Mouse (Mus musculus) kidney, embryonic 14.5 days (tissue): ENCODE measurements at regions not wholly inside any gene's neighbourhood (a gene's known extent, or its start where the extent isn't known, plus 50 kb on each side); places are given as distances from the start of the nearest gene placed in this dataset.

Experiments used
- ATAC-seq: fragments of 200-750 bp; cut with Nextera tagmentation; 2 replicates; pipeline ENCODE4 v1.8.0; 2017; ENCODE audit warnings: moderate number of reproducible peaks, mild to moderate bottlenecking, moderate TSS enrichment, moderate library complexity; ENCODE audit not compliant: low FRiP score, low TSS enrichment
- H3K27ac ChIP-seq: fragments of 300-500 bp; sonication (generic); 2 replicates; pipeline ENCODE4 v1.5.1; 2014; ENCODE audit warnings: low read depth, mild to moderate bottlenecking, low read length, moderate library complexity, mixed read lengths
- H3K27me3 ChIP-seq: fragments of 300-500 bp; sonication (generic); 2 replicates; pipeline ENCODE4 v1.6.1; 2014; ENCODE audit warnings: mild to moderate bottlenecking, low read length; ENCODE audit not compliant: control insufficient read depth, insufficient read depth
- H3K36me3 ChIP-seq: fragments of 300-500 bp; sonication (generic); 2 replicates; pipeline ENCODE4 v1.6.1; 2014; ENCODE audit warnings: low read length, mixed read lengths; ENCODE audit not compliant: control insufficient read depth, insufficient read depth
- H3K4me1 ChIP-seq: fragments of 300-500 bp; sonication (generic); 2 replicates; pipeline ENCODE4 v1.6.1; 2014; ENCODE audit warnings: low read length, mixed read lengths; ENCODE audit not compliant: control insufficient read depth, insufficient read depth
- H3K4me2 ChIP-seq: fragments of 300-500 bp; sonication (generic); replicated peaks from 2 replicates; pipeline ENCODE4 v1.6.1; 2014; ENCODE audit warnings: low read depth, mild to moderate bottlenecking, low read length
- H3K4me3 ChIP-seq: fragments of 300-500 bp; sonication (generic); 2 replicates; pipeline ENCODE4 v1.5.1; 2014; ENCODE audit warnings: mild to moderate bottlenecking, low read length
- H3K9ac ChIP-seq: fragments of 300-500 bp; sonication (generic); 2 replicates; pipeline ENCODE4 v1.6.1; 2014; ENCODE audit warnings: low read depth, mild to moderate bottlenecking, low read length, moderate library complexity
- H3K9me3 ChIP-seq: fragments of 300-500 bp; sonication (generic); 2 replicates; pipeline ENCODE4 v1.6.1; 2016; ENCODE audit warnings: low read length; ENCODE audit not compliant: control insufficient read depth
- WGBS: fragments of 180-500 bp; shearing (Covaris S2); extraction: QIAGEN DNeasy Blood & Tissue Kit; methylation state at CpG from one replicate; pipeline ENCODE4 v1.1.7; 2014; 5-methylcytosine and 5-hydroxymethylcytosine counted together

DNA sequence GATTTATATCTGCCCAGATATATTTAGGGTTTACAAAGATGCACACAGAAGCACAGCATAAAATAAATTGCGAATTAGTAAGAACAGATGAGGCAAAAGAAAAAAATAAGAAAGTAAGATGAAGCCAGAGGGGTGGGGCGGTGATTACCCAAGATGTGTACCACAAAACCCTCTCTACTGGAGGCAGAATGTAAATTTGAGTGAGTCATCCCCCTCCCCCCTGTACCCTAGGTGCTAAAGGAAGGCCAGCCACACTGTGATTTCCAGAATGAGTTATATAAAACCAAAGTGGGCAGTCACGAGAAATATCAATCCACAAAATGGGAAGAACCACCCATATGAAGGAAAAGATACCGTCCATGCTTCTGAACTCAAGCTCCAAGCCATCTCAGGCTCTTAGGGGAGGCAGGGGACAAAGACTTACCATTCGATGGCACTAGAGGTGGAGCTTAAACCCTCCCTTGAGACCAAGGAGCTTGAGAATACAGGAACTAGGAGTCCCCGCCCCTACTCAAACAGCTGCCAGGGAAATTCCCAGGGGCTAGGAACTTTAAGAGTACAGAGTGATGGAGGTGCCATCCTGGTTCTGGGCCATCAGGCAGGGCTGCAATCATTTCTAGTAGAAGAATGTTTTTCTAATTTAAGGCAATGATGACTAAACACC lies 383.8 kb downstream of the Bcor start:
- ATAC-seq = no peak

DNA sequence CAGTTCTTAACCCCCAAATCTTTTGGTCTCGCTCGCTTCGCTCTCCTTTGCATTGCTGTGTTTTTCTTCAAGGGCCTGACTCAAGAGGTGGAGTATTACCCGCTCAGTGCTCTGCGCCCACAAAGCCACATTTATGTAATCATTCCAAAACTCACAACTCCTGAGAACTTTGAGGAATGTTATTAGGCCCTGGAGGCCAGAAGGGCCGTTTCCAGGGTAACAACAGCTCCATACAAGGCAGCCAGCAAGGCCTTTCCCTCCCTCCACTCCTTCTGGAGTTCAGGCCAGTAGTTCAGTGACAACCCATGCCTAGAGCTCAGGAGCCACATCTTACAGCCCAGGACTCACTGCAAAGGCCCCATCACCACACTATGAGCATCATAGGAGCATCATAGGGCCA lies 365.1 kb downstream of the Bcor start:
- ATAC-seq = peak; percentile 55; the same call in 1 of the 2 replicates
- Histone ChIP-seq H3K9me3 (no peaks in the 10 kb centered on the region), H3K36me3 (no peaks in the 10 kb centered on the region), H3K27me3 (no peaks in the 10 kb centered on the region), H3K9ac (no peak overlapping the region), H3K4me1 (no peaks in the 10 kb centered on the region), H3K27ac (no peak overlapping the region), H3K4me2 (no peak overlapping the region), H3K4me3 (no peak overlapping the region)
- 64% methylated on average over 6 of the region's 6 CpGs for WGBS

More for the DNA sequence above, 383.8 kb downstream of the Bcor start:
- H3K4me1 ChIP-seq = no peaks in the 10 kb centered on the region
- WGBS = 76% methylated on average over 6 of the region's 6 CpGs
- no peaks in the 10 kb centered on the region for H3K27me3 ChIP-seq
- H3K4me3 ChIP-seq = no peak overlapping the region
- no peak overlapping the region for H3K27ac ChIP-seq
- no peaks in the 10 kb centered on the region for H3K9me3 ChIP-seq
- H3K9ac ChIP-seq = no peak overlapping the region
- H3K4me2 ChIP-seq = no peak overlapping the region
- H3K36me3 ChIP-seq = no peaks in the 10 kb centered on the region

DNA sequence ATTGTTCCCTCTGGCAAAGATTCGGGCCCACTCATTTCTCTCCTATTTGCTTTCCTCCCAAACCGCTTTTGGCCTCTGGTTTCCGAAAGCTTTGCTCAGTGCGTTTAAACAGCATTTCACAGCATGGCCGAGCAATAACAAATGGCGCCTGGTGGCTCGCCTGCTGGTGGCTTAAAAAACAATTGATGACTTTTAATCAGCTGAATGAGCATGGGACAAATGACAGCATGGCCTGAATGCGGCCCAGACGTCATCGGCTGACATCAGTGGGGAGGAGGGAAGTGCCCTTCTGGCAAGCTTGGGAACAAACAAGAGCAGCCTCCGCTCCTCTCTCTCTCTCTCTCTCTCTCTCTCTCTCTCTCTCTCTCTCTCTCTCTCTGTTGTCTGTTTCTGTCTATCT lies 362.3 kb downstream of the Bcor start:
- Histone ChIP-seq H3K9me3 (no peaks in the 10 kb centered on the region), H3K4me3 (no peak overlapping the region), H3K27ac (no peak overlapping the region), H3K27me3 (no peaks in the 10 kb centered on the region; the same call in 1 of the 2 replicates), H3K9ac (no peak overlapping the region), H3K4me2 (no peak overlapping the region), H3K36me3 (no peaks in the 10 kb centered on the region), H3K4me1 (no peaks in the 10 kb centered on the region)
- 23% methylated on average over 10 of the region's 11 CpGs for WGBS
- ATAC-seq = no peak

DNA sequence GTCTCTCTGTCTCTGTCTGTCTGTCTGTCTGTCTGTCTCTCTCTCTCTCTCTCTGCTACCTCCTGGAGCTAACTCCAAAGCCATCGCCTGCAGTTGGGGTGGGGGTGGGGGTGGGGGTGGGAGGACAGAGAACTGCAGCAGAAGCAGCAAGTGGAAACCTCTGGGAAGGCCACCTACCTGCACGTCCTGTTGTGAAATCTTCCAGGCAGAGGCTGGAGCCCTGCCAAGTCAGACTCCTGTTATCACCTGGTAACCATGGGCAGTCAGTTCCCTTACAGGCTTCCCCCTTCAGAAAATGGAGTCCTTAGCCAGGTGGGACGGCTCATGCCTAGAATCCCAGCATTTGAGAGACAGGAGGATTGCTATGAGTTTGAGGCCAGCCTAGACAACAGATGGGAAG lies 361.8 kb downstream of the Bcor start:
- H3K4me1 ChIP-seq = 0 out of 2 replicates have a peak, but pooled peaks cover under 1% of the 10 kb centered on the region
- H3K9me3 ChIP-seq = no peaks in the 10 kb centered on the region
- H3K27me3 ChIP-seq = peaks cover 2% of the 10 kb centered on the region; the same call in 1 of the 2 replicates
- ATAC-seq = no peak
- H3K36me3 ChIP-seq = no peaks in the 10 kb centered on the region
- no peak overlapping the region for H3K4me3 ChIP-seq
- H3K27ac ChIP-seq = no peak overlapping the region
- H3K4me2 ChIP-seq = no peak overlapping the region
- 37% methylated on average over 3 of the region's 3 CpGs for WGBS
- no peak overlapping the region for H3K9ac ChIP-seq

DNA sequence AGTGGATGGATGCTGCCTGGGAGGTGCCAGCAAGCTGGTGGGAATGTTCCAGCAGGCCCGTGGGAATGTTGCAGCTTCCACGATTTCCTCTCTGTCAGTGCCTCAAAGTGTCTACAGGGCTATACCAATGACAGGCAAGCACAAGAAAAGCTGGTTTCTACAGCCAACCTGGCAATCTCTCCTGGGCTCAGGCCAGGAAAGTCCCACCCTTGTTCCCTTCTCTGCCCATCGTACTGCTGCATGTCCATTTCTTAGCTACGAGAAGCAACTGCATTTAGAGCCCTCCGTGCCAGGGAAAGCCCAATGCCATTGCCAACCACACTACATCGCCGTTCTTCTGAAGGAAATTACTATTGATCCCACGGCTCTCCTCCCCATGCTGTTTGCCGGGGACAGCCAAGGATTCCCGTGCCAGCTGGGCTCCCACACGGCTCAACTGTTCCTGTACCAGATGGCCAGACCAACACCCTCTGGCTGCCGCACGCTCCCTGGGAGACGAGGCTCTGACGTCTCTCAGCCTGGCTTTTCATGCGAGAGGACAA lies 359.7 kb downstream of the Bcor start:
- Histone ChIP-seq H3K9me3 (no peaks in the 10 kb centered on the region), H3K4me1 (0 out of 2 replicates have a peak, but pooled peaks cover 7% of the 10 kb centered on the region), H3K27ac (no peak overlapping the region), H3K36me3 (no peaks in the 10 kb centered on the region), H3K4me3 (no peak overlapping the region), H3K9ac (no peak overlapping the region), H3K27me3 (peaks cover 3% of the 10 kb centered on the region; the same call in 1 of the 2 replicates), H3K4me2 (no peak overlapping the region)
- WGBS = 66% methylated on average over 16 of the region's 16 CpGs
- ATAC-seq = no peak

DNA sequence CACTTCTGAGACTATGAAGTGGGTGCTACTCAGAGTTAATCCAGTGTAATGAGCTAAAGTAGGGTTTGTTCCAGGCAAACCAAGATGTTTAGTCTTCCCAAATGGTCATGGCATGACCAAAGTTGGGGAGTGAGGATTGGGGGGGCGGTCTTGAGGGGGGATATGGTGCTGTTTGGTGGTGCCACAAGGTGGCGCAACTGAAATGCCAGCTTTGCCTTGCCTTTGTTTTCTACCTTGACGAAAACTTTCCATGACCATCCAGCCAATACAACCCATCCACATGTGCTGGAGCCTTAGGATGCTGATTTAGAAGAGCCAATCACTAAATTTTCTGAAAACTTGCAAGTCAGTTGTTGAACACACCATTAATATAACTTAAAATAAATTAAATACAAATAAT lies 358.9 kb downstream of the Bcor start:
- H3K27me3 ChIP-seq = peaks cover 3% of the 10 kb centered on the region; the same call in 1 of the 2 replicates
- H3K4me2 ChIP-seq = no peak overlapping the region
- no peak for ATAC-seq
- 0 out of 2 replicates have a peak, but pooled peaks cover 7% of the 10 kb centered on the region for H3K4me1 ChIP-seq
- H3K9me3 ChIP-seq = no peaks in the 10 kb centered on the region
- H3K4me3 ChIP-seq = no peak overlapping the region
- WGBS = 60% methylated on average over 3 of the region's 3 CpGs
- no peaks in the 10 kb centered on the region for H3K36me3 ChIP-seq
- no peak overlapping the region for H3K9ac ChIP-seq
- H3K27ac ChIP-seq = no peak overlapping the region

DNA sequence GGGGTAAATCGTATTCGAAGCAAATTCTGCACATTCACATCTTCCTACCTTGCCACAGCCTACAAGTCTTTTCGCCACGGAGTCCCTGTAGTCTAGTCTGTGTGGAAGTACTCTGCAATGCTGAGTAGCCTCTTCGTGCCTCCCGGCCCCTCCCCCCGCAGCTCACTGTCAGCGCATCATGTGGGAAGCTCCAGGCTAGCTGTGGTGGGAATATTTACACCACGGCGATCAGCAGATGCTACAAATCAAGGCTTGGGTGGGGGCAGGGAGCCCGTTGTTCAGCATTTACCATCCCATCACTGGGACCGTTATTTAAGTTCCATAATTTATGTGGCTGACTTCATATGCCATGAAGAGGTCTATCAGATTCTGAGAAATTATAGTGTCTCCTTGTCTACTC lies 358.5 kb downstream of the Bcor start:
- Histone ChIP-seq H3K9ac (no peak overlapping the region), H3K4me3 (no peak overlapping the region), H3K4me1 (peaks cover 10% of the 10 kb centered on the region; the same call in 1 of the 2 replicates), H3K27me3 (peaks cover 3% of the 10 kb centered on the region; the same call in 1 of the 2 replicates), H3K27ac (no peak overlapping the region), H3K36me3 (no peaks in the 10 kb centered on the region), H3K9me3 (no peaks in the 10 kb centered on the region), H3K4me2 (no peak overlapping the region)
- no peak for ATAC-seq
- 44% methylated on average over 12 of the region's 12 CpGs for WGBS

DNA sequence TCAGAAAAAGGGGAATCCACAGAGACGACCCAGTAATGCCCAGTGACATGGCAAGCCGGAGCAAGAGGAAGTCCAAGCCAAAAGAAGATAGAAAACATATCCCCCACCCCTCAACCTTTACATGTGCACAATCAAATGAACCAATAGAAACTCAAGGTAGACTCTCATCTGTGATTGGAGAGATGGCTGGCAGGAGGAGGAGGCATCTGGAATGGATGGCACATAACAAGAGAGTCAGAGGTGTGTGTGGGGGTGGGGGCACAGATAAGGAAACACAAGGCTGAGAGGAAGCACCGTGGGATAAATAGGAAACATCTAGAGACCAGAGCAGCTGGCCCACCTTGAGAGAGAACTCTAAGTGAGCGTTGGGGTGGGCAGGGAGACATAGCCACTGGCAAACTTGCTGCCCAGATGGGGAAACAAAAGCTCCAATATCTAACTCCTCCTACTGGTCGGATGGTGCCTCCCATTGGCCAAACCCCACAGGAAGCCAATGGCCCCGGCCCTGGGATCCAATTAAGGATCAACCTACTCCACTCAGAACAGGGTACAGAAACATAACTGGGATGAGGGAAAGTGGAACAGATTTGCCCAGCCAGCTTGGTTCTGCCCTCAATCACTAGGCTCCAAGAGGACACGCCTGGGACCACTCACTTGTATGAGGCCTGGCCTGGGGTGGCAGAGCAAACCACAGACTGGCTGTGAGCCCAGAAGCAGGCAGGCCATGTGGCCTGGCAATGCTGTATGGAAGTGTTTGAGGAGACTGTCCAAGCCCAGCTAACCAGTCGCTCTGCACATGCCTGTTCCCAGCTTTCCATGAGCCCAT lies 357.9 kb downstream of the Bcor start:
- H3K27ac ChIP-seq = no peak overlapping the region
- no peaks in the 10 kb centered on the region for H3K9me3 ChIP-seq
- H3K4me3 ChIP-seq = no peak overlapping the region
- H3K4me2 ChIP-seq = no peak overlapping the region
- H3K4me1 ChIP-seq = peaks cover 12% of the 10 kb centered on the region; the same call in 1 of the 2 replicates
- ATAC-seq = no peak
- peaks cover 10% of the 10 kb centered on the region for H3K27me3 ChIP-seq
- WGBS = 52% methylated on average over 8 of the region's 8 CpGs
- H3K9ac ChIP-seq = no peak overlapping the region
- no peaks in the 10 kb centered on the region for H3K36me3 ChIP-seq

DNA sequence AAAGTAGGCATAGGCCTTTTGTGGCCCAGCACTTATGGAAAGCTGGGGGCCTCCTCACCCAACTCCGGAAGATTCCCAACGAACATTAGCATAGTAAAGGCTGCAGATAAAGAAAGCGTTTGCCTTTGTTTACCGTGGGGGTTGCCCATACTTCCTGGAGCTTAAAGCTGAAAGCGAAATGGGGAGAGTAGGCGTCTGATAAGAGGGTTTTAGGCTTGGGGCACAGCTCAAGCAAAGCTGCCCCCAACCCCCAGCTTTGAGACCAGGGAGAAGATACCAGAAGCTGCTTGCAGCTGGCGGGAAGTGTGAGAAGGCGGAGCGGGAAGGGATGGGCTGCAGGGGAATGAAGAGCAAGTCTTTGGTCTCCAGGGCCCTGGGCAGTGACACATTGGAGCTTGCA lies 356.9 kb downstream of the Bcor start:
- Histone ChIP-seq H3K27me3 (peaks cover 17% of the 10 kb centered on the region), H3K9ac (no peak overlapping the region)
- 17% methylated on average over 9 of the region's 9 CpGs for WGBS

More for the DNA sequence above, 356.9 kb downstream of the Bcor start:
- Histone ChIP-seq H3K4me1 (peaks cover 15% of the 10 kb centered on the region; the same call in 1 of the 2 replicates), H3K9me3 (no peaks in the 10 kb centered on the region), H3K36me3 (no peaks in the 10 kb centered on the region), H3K4me2 (no peak overlapping the region), H3K4me3 (no peak overlapping the region), H3K27ac (no peak overlapping the region)
- no peak for ATAC-seq
